In genomic region chr12:80524276-80524921, GRCm38 (mm10) we compare ENCODE assay signal across 15 mouse cellular contexts. TPM values are rescaled to one million over a fixed set of nuclear protein-coding genes. Genes with fewer than 3 reads are reported as not detected.
DNase-seq lines count a peak whose midpoint lies in the region; ATAC-seq lines count a peak whose summit lies in the region.
"Had no signal": no experiment of that assay in that cellular context is flagged by ENCODE, and none has a peak within 500 bp of the region (broad histone marks: within the 10 kb centered on the region; RNA-seq: fewer than 3 reads in every experiment).

No protein-coding gene starts in this region.

- WGBS in kidney, embryonic 14.5 days: 26% methylated on average over 12 of the region's 12 CpGs

- H3K9me3 ChIP-seq in kidney, embryonic 14.5 days (ENCODE audit: control insufficient read depth, low read length): no peaks in the 10 kb centered on the region
- H3K9me3 ChIP-seq: liver, embryonic 15.5 days; neural tube, embryonic 13.5 days had no signal

- H3K9ac ChIP-seq in kidney, embryonic 14.5 days (ENCODE audit: low read depth, low read length): no peak overlapping the region
- H3K9ac ChIP-seq: liver, embryonic 15.5 days had no signal

- H3K36me3 ChIP-seq in kidney, embryonic 14.5 days (ENCODE audit: control insufficient read depth, insufficient read depth, low read length): no peaks in the 10 kb centered on the region
- H3K36me3 ChIP-seq: liver, embryonic 15.5 days; neural tube, embryonic 13.5 days had no signal

- peak; percentile 44; the same call in 1 of the 2 replicates for ATAC-seq in kidney, embryonic 14.5 days (ENCODE audit: low FRiP score, low TSS enrichment)
- no peak for ATAC-seq in granulocyte monocyte progenitor cell, adult 5-6 weeks (replicated peaks; ENCODE audit: poor library complexity, severe bottlenecking)

- DNase-seq in kidney, adult 18-20 months: no peak
- DNase-seq in A20 (ENCODE audit: low read depth, low spot score) (peak; percentile 6), ES-CJ7 (ENCODE audit: low read depth, low spot score) (peak; percentile 94), adipocyte (ENCODE audit: low spot score) (no peak)
- DNase-seq in embryo, embryonic 9.5 days (ENCODE audit: extremely low spot score): peak; percentile 54
- no peak for DNase-seq in frontal cortex, postnatal 25 days (ENCODE audit: low spot score in 2 of 2)
- DNase-seq: adrenal gland, postnatal 14 days; cerebellum, adult 11 months; right cerebral cortex, postnatal 14 days had no signal

- no peak overlapping the region for H3K4me3 ChIP-seq in kidney, embryonic 14.5 days (ENCODE audit: low read length)
- H3K4me3 ChIP-seq: erythroblast, embryonic 14.5 days; liver, embryonic 15.5 days; neural tube, embryonic 13.5 days had no signal

- H3K4me2 ChIP-seq in kidney, embryonic 14.5 days (replicated peaks; ENCODE audit: low read depth, low read length): no peak overlapping the region
- H3K4me2 ChIP-seq: liver, embryonic 15.5 days; neural tube, embryonic 13.5 days had no signal

- 0 out of 2 replicates have a peak, but pooled peaks cover 3% of the 10 kb centered on the region for H3K4me1 ChIP-seq in kidney, embryonic 14.5 days (ENCODE audit: control insufficient read depth, insufficient read depth, low read length)

- H3K27ac ChIP-seq in kidney, embryonic 14.5 days (ENCODE audit: low read depth, low read length): no peak overlapping the region
- H3K27ac ChIP-seq: liver, embryonic 15.5 days had no signal

- peaks cover 24% of the 10 kb centered on the region for H3K27me3 ChIP-seq in kidney, embryonic 14.5 days (ENCODE audit: control insufficient read depth, insufficient read depth, low read length)

RNA-seq across cellular contexts. Expression of gene Galnt16, which starts 6.3 kb away (rescaled TPM):
- 3.1 TPM in 2 replicates for polyA plus RNA-seq in kidney, embryonic 14.5 days (2014; fragmentation: Nextera tagmentation; extraction: Ambion mirVana)
- not detected in 2 replicates for total RNA-seq in granulocyte monocyte progenitor cell, adult 5-6 weeks (2014; fragmentation: Nextera tagmentation)
- total RNA-seq in granulocyte monocyte progenitor cell, adult 5-6 weeks (2017): not detected in 2 replicates
- total RNA-seq: megakaryocyte-erythroid progenitor cell, adult 5-6 weeks had no signal

Comparison
In these comparisons a context has a peak if more than half of its experiments do, and no peak if none do; other contexts are left out.
1. DNase-seq: peak in A20 (single experiment), ES-CJ7 (single experiment) and embryo, embryonic 9.5 days (single experiment); none in kidney, adult 18-20 months (single experiment), frontal cortex, postnatal 25 days (0 of 2) and adipocyte (single experiment).